22 mouse cellular contexts compared by ENCODE assay signal in genomic region chr15:77981181-77981680, GRCm38 (mm10).
"Had no signal": no experiment of that assay in that cellular context is flagged by ENCODE, and none has a peak within 500 bp of the region (broad histone marks: within the 10 kb centered on the region; RNA-seq: fewer than 3 reads in every experiment).

No protein-coding gene starts in this region.

- H3K4me2 ChIP-seq: kidney, embryonic 15.5 days; limb, embryonic 13.5 days; liver, embryonic 12.5 days; liver, embryonic 15.5 days; lung, embryonic 15.5 days; midbrain, embryonic 11.5 days; neural tube, embryonic 12.5 days had no signal

- H3K27ac ChIP-seq: kidney, embryonic 15.5 days; limb, embryonic 10.5 days; limb, embryonic 13.5 days; liver, embryonic 12.5 days; liver, embryonic 15.5 days; lung, embryonic 15.5 days; neural tube, embryonic 12.5 days; neural tube, embryonic 15.5 days had no signal

- H3K9ac ChIP-seq: kidney, embryonic 15.5 days; limb, embryonic 13.5 days; liver, embryonic 12.5 days; liver, embryonic 15.5 days; lung, embryonic 15.5 days; neural tube, embryonic 12.5 days; neural tube, embryonic 15.5 days had no signal

- H3K4me3 ChIP-seq: kidney, embryonic 15.5 days; limb, embryonic 10.5 days; limb, embryonic 13.5 days; liver, embryonic 12.5 days; liver, embryonic 15.5 days; lung, embryonic 15.5 days; neural tube, embryonic 12.5 days; neural tube, embryonic 15.5 days had no signal

- H3K9me3 ChIP-seq: kidney, embryonic 15.5 days; limb, embryonic 10.5 days; limb, embryonic 13.5 days; liver, embryonic 12.5 days; liver, embryonic 15.5 days; lung, embryonic 15.5 days; neural tube, embryonic 12.5 days; neural tube, embryonic 15.5 days had no signal

- ATAC-seq: liver, embryonic 12.5 days had no signal

- H3K27me3 ChIP-seq: lung, embryonic 15.5 days; neural tube, embryonic 12.5 days had no signal

- DNase-seq: kidney, postnatal 10 days; kidney, postnatal 36 days; layer of hippocampus, postnatal 36 days; liver; lung, adult 18-20 months; lung, postnatal 14 days; lung, postnatal 4 days; midbrain, embryonic 14.5 days; right cerebral cortex, adult 18-20 months; right cerebral cortex, postnatal 14 days; thymus, adult 18-20 months; thymus, postnatal 14 days; thymus, postnatal 4 days had no signal

- H3K4me1 ChIP-seq: kidney, embryonic 15.5 days; limb, embryonic 10.5 days; limb, embryonic 13.5 days; lung, embryonic 15.5 days; neural tube, embryonic 12.5 days had no signal

- H3K36me3 ChIP-seq: kidney, embryonic 15.5 days; limb, embryonic 10.5 days; limb, embryonic 13.5 days; liver, embryonic 12.5 days; liver, embryonic 15.5 days; lung, embryonic 15.5 days; neural tube, embryonic 12.5 days; neural tube, embryonic 15.5 days had no signal
